Mouse (Mus musculus) forelimb bud, embryonic 11.5 days (tissue): ENCODE measurements around the gene Rce1.

Experiments
- DNase-seq: peaks from one replicate; pipeline ENCODE4 v3.0.0-alpha.2; 2012; ENCODE audit warnings: low read depth, low spot score

The Rce1 gene

DNA sequence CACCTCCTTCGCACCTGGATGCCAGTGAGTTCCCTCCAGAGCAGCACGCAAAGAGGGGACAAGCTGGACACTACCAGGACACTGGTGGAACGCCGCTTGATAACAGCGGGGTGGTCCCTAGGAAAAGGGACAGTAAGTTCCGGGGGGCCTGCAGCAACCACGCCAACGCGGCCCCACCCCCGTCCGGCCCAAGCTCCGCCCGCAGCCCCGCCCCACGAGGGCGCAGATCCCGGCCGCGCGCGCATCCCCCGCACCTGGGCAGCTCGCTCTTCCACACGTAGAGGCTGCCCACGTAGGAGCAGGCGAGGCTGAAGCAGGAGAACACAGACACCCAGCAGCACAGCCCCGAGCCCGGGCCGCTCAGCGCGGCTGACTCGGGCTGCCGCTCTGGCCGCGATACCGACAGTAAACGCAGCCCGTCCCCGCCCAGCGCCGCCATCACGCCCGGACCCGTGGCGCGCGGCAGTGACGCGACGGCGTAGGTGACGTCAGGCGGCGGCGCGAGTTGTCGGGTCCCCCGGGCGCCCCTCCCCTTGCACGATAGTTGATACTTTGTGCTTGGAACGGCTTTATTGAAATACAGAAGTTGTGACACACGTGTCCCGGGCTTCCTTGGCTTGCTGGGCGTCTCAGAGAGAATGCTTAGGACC is at the start of gene Rce1:
Gene Rce1, minus strand, starts transcription at position 463 of the 650 bp plus-strand sequence.
- DNase-seq = peak; percentile 81

DNA sequence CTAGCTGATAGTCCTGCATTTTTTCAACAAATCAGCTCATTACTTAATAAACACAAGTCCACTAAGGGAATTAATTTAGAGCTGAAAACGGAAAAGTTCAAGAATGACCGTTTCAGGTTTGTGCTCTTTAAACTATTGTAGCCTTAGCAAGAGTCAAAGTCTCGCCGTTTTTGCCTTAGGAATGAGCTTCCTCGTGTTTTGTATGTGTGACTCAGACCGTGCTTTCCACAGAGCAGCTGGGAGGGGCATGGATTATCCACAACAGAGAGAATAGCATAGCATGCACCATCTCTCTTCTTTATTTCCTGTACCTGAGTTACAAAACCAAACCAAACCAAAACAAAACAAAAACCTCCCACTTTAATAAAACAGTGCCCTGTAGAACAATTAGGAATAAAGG is 47.0 kb upstream of the Rce1 start:
- no peak for DNase-seq

DNA sequence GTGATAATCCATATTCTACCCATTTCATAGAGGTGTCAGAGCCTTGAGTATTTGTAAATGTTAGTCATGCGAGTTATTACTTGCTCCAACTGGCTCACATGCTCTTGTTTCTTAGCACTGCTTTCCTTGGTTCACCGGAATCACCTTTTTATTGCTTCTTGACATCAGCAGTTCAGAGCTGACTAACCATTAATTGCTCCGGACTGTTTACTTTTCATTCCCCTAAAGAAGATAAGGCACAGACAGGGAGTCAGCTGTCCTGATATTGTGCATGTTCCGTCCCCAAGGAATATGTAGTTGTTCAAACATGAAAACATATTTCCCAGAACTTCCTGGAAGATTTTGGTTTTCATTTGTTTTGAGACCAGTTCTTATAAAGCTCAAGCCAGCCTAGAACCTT is 45.3 kb upstream of the Rce1 start:
- no peak for DNase-seq

DNA sequence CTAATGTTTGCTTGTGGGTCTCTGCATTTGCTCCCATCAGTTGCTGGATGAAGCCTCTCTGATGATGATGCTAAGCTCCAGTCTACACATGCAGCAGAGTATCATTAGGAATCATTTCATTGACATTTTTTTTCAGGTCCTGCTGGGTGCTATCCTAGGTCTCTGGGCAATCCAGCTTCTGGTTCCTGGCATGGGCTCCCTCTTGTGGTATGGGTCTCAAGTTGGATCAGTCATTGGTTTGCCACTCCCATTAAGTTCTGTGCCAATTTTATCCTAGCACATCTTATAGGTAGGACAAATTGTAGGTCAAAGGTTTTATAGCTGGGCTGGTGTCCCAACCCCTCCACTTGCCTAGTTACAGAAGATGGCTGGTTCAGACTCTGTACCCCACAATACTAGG is 41.4 kb upstream of the Rce1 start:
- no peak for DNase-seq

DNA sequence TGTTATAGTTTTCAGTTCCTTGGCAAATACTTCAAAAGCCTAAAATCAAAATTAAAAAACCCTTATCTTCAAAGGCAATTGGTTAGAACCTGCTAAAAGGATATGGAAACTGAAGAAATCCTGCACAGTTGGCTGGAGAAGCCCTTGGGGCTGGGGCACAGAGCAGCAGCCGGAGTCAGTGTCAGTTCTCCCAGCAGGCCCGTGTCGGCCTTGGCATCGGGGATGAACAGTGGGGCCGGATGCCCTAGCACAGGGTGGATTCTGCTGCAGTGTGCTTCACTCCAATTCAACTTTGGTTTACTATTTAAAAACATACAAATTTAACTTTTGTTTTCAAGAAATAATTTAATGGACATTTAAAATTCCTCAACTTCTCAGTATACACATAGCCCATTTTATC is 32.7 kb upstream of the Rce1 start:
- no peak for DNase-seq

DNA sequence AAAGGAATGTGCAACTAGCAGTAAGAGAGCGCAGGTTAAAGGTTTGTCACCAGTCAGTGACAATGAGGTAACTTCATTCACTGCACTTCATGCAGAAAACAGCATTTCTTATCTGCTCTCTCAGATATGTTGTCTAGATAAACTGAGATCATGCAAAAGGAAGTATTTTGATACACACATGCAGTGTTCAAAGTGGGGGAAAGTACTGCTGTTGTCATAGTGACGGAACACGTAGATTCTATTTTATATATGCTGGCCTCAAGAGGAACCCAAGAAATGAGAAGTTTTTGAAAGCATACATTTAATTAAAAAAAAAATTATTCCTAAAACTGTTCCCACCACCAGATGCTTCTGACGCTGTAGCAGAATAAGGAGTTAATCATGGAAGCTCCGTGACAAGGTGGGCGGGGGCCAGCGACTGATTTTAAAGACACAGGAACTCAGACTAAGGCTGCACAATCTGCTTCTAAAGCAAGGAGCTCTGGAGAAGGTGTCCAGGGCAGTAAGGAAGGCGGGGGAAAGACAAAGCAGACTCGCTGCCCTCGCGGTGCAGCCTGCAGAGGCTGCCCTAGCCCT is 21.6 kb upstream of the Rce1 start:
- DNase-seq = no peak

DNA sequence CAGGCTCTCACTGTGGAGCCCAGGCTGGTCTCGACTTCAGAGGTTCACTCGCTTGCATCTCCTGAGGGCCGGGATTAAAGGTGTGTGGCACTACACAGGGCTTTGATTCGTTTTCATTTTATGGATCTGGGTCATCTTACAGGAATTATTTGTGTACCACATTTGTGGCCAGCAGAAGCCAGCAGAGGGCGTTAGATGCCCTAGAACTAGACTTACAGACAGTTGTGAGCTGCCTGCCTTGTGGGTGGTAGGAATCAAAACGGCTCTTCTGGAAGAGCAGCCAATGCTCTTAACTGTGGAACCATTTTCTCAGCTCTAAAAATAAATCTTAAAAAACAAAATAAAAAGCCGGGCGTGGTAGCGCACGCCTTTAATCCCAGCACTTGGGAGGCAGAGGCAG is 18.8 kb upstream of the Rce1 start:
- peak; percentile 23 for DNase-seq

DNA sequence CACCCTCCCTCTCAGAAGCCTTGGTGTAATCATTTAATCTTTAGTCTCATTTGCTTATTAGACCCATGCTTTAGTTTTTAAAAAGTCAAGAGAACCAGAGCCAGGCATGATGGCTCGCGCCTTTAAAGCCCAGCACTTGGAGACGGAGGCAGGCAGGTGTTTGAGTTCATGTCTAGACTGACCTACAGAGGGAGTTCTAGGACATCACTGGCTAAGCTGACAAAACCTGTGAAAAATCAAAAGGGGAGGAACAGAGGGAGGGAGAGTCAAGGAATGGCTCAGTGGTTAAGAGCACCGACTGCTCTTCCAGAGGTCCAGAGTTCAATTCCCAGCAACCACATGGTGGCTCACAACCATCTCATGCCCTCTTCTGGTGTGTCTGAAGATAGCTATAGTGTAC is 10.5 kb upstream of the Rce1 start:
- DNase-seq = no peak

DNA sequence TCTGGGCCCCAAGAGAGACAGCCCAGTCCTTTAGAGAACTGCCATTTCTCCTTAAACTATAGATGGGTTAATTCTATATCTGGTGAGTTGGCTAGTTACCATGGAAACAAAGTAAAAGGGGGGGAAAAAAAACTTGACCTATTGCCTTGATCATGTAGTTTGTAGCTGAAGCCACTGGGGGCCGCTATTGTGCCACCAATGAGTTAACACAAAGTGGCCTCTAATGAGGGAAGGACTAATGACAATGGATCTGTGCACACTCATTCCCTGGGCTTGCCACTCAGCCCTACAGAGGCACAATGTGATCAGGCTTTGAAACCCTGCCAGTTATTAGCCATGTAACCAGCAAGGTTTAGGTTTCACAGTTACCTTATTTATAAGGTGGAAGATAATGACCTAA is 3.4 kb upstream of the Rce1 start:
- DNase-seq = peak; percentile 76

DNA sequence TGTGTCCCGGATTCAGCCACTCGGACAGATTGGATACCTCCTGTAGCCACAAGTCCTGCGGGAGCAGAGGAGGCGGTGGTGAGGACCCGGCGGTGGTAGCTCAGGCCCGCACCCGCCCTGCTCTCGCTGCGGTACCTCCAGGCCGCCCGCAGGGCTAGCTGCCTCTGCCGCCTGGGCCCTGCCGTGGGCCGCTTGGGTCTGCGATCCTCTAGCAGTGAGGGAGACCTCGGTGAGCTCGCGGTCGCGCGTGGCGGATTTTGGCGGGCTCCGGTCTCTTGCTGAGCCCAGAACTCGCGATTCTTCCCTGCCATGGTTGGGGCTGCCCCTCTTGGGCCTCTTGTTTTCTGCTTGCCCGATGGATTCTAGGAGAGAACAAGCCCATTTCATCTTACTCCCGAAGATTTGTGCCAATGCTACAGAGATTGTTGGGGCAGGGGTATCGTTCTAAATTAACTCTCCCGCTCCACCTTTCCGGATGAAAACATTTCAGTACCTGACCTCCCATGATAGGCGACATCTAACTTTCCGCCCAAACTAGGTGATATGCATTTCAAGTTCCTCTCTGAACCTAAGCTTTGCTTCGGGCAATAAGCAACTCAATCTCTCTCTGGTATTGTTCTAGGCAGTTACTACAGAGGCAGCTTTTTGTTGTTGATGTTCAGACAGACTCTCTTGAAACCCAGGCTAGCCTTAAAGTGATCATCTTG is 541 bp upstream of the Rce1 start:
- DNase-seq = no peak

DNA sequence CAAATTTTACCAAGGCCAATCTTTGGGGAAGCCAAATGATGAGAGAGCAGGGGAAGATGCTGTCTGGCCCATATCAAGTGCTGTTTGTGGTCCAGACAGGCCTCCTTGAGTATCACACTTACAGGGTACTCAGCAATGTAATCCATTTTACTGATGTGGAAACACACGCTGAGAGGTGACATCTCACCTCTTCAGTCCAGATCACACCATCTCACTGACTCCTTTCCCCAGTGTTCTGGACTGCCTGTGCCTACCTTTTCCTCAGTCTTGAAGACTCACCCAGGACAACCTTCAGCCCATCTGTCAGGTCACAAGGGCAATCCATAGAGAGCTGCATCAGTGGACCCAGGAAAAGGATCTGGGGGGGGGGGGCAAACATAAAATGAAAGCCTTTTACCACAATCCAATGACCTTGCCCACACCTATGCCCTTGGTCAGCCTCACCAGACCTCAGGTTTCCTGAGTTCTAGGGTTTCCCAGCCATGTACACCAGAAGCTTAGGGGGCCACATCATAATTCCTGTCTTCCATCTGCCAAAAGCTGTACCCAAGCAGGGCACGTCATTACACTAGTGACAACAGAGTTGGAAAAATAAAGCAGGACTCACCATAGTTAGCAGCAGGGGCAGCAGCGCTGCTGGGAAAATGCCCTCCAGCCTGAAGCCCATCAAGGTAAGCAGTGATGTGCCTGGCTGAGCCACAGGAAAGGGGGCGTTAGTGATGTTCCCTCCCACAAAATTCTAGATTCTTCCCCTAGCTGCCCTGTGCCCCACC is 849 bp downstream of the Rce1 start:
- DNase-seq = no peak

DNA sequence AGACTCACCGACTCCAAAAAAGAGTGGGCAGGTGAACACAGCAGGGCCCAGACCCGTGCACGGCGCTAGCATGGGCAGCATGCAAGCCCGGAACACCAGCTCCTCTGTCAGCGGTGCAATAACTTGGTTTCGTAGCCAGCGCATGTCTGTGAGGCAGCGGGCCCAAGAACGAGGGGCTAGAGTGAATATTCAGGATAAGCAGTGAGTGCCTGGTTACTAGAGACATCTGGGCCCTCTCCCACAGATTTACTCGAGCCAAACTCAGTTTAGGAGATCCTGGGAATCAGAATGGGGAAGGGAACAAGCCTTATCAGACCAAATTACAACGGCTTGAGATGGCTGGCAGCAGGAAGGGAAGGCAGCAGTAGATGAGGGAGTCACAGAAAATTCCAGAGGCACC is 1.4 kb downstream of the Rce1 start:
- no peak for DNase-seq

DNA sequence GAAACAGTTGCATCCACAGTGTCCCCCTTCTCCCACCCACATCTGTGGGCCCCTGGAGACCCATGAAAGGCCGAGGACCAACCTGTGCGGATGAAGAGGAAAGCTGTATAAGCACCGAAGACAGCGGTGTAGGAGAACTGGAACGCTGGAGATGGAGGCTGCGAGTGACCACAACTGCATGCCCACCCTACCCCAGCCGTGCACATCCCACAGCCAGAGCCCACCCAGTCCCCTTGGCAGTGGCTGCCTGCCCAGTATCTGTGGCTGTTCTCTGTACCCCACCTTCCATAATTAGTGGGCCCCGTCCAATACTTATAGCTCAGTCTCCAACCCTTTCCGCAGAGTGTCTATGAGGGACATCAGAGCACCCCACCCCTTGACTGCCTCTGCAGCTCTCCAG is 2.0 kb downstream of the Rce1 start:
- DNase-seq = no peak

DNA sequence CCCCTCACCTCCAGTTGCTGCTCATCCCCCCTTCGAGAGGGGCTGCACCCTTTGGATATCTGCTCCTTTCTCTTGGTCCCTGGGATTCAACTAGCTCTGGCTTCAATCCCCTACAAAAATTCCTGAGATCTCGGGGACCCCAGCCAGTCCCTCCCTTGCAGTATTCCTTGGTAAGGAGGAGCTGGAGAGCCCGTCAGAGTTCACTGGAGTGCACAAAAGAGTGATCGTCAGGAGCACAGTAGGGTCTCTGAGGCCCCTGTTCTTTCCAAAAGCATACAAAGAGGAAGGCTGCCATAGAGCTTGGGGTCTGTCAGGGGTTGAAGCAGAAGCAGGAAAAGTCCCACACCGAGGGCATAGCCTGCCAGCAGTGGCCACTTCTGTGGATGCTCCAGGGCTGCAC is 2.7 kb downstream of the Rce1 start:
- DNase-seq = no peak

DNA sequence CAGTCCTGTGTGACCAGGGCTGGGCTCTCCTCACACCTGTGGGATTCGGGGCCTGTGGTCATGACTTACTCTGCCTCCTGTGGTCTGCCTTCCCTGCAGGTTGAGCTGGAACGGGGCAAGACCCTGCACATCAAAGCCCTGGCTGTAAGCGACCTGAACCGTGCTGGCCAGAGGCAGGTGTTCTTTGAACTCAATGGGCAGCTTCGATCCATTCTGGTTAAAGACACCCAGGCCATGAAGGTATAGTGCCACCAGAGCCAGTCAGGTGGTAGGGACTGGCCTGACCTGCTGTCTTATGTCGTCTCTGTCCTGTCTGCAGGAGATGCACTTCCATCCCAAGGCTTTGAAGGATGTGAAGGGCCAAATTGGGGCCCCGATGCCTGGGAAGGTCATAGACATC is 4.7 kb downstream of the Rce1 start:
- DNase-seq = no peak

DNA sequence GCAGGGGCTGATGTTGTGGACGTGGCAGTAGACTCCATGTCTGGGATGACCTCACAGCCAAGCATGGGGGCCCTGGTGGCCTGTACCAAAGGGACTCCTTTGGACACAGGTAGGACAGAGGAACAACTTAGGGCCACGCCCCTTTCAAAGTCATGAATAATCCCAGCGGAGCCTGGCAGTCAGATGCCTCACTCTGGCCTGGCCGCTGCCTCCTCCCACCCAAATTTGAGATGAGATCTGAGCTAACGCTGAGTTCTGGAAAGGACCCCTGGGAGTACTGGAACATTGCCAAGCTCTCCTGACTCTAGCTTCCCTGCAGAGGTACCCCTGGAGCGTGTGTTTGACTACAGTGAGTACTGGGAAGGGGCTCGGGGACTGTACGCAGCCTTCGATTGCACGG is 6.0 kb downstream of the Rce1 start:
- DNase-seq = no peak

DNA sequence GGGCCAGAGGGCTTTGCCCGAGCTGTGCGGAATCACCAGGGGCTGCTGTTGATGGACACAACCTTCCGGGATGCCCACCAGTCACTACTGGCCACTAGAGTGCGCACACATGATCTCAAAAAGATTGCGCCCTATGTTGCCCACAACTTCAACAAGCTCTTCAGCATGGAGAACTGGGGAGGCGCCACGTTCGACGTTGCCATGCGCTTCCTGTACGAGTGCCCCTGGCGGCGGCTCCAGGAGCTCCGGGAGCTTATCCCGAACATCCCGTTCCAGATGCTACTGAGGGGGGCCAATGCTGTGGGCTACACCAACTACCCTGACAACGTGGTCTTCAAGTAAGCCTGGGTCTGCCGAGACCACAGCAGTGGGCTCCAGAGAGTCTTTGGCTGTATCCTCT is 7.3 kb downstream of the Rce1 start:
- peak; percentile 12 for DNase-seq

DNA sequence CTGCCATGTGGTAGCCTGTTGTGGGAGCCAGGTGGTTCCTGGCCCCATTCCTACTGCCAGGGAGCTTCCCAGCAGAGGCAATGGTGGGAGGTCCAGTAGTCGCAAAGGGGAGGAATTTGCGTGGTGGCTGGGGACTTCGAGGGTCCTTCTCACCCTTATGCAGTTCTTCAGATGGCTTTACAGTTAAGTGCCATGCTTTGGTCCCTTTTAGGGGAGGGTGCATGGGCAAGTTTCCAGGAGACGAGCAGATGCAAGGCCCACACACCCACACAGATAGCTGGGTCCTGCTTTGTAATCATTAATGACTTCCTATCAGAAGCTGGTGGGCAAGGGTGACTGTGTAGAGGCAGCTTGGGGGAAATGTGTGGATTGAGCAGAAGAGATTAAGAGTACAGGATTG is 8.9 kb downstream of the Rce1 start:
- DNase-seq = no peak

DNA sequence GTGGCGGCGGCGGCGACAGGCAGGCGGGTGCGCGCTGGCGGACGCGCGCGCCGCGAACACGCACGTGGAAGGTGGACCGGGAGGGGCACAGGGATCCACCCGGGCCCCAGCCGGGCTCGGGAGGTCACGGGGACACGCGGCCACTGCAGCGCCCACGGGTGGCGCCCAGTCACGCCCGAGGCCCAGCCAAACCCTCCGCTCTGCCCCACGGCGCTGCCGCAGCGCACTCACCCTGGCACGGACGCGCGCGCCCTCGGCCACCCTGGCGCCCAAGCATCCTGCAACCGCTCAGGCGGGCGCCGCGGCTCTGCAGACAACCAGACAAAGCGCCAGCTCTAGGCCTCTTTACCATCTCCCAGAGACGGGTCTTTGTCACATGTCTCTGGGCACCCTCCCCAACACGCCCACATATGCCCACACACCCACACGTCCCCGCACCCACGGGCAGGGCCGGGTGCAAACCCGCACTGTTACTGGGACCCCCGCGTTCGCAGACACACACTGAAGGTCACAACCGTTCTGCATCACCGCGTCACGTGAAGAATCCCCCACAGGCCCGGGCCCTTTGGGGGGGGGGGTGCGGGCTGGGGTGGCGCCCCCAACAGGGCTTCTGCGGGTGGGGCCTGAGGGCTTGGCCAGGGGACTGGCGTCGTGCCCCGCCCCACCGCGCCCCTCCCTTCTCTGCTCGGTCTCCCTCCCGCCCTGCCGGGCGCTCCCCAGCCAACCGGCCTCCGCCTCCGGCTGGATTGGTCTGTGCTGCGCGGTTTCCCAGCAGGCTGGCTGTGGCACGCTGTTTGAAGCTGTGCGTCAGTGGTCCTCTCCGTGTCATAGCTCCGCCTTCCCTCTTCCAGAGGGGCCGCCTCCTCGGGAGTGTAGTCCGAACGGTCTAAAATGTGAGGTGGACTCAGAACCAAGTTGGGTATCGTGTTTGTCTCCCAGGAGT is 10.0 kb downstream of the Rce1 start, which contains the start of gene Lrfn4:
Gene Lrfn4, minus strand, starts transcription at position 517 of the 943 bp plus-strand sequence.
- DNase-seq = peak; percentile 94

DNA sequence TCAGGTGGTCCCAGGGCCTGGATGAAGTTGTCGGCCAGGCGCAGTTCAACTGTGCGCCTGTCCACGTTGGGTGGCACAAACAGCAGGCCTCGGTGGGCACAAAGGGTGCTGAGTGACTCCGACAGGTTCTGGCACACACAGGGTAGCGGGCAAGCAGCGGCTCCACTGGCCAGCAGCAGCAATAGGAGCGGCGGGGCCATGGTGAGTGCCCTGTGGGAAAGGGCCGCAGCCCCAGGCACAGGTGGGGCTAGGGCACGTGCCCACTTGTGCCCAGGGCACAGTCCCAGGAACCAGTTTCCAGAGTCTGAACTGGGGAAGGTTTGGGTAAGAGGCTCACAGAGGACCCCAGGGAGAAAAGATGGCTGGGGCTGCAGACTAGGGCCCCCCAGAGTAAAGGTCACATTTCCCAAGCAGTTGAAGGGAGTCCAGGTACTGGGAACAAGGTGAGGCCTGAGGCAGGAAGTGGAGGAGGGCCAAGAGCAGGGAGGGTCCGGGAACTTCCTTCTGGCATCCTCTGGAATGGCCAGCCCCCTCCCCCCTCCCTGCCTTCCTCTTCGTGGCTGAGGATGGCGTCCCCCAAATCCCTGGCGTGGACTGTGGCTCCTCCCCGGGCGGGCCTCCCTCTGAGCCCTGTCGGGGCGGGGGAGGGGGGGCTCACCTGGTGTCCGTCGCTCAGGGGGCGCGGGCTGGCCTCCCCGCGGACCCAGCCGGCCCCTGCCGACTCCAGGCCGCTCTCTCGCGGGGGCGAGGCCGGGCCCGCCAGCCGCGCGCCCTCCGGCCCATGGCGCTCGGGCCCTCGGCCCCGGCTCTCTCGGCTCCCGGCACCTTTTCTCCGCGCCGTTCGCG is 10.9 kb downstream of the Rce1 start:
- peak; percentile 35 for DNase-seq
